Mouse (Mus musculus) forebrain, embryonic 15.5 days (tissue): Measurements from ENCODE around the gene Acsl4. TPM values are rescaled to one million over a fixed set of nuclear protein-coding genes. Genes with fewer than 3 reads are reported as not detected.

Experiments used
- ATAC-seq: fragments of 200-750 bp; cut with Nextera tagmentation; replicated peaks from 2 replicates; pipeline ENCODE4 v1.8.0; 2017; ENCODE audit warnings: mild to moderate bottlenecking, moderate TSS enrichment, moderate library complexity
- H3K27ac ChIP-seq: fragments of 300-500 bp; sonication (generic); replicated peaks from 2 replicates; pipeline ENCODE4 v1.5.1; 2015; ENCODE audit warnings: mild to moderate bottlenecking, inconsistent platforms
- H3K27me3 ChIP-seq: fragments of 300-500 bp; sonication (generic); 2 replicates; pipeline ENCODE4 v1.6.1; 2015; ENCODE audit warnings: inconsistent platforms
- H3K36me3 ChIP-seq: fragments of 300-500 bp; sonication (generic); 2 replicates; pipeline ENCODE4 v1.6.1; 2015; ENCODE audit warnings: mild to moderate bottlenecking, inconsistent platforms
- H3K4me1 ChIP-seq: fragments of 300-500 bp; sonication (generic); 2 replicates; pipeline ENCODE4 v1.6.1; 2015; ENCODE audit warnings: inconsistent platforms
- H3K4me2 ChIP-seq: fragments of 300-500 bp; sonication (generic); replicated peaks from 2 replicates; pipeline ENCODE4 v1.6.1; 2015; ENCODE audit warnings: mild to moderate bottlenecking, inconsistent platforms
- H3K4me3 ChIP-seq: fragments of 300-500 bp; sonication (generic); 2 replicates; pipeline ENCODE4 v1.5.1; 2015; ENCODE audit warnings: mild to moderate bottlenecking, inconsistent platforms
- H3K9ac ChIP-seq: fragments of 300-500 bp; sonication (generic); replicated peaks from 2 replicates; pipeline ENCODE4 v1.6.1; 2015; ENCODE audit warnings: mild to moderate bottlenecking, inconsistent platforms
- H3K9me3 ChIP-seq: fragments of 300-500 bp; sonication (generic); 2 replicates; pipeline ENCODE4 v1.6.1; 2016; ENCODE audit warnings: inconsistent platforms
- WGBS: fragments of 180-500 bp; shearing (Covaris S2); methylation state at CpG from one replicate; pipeline ENCODE4 v1.1.7; 2015; ENCODE audit warnings: mixed read lengths; 5-methylcytosine and 5-hydroxymethylcytosine counted together
- polyA plus RNA-seq: library from polyadenylated mRNA; unstranded; fragments of >200 nt; fragmentation: Nextera tagmentation; extraction: Ambion mirVana; gene quantifications from 2 replicates; pipeline ENCODE4 v1.2.1, GENCODE M21; 2015

Acsl4 gene
- polyA plus RNA-seq, 1 experiment from 2014 or later = 11.9 TPM

DNA sequence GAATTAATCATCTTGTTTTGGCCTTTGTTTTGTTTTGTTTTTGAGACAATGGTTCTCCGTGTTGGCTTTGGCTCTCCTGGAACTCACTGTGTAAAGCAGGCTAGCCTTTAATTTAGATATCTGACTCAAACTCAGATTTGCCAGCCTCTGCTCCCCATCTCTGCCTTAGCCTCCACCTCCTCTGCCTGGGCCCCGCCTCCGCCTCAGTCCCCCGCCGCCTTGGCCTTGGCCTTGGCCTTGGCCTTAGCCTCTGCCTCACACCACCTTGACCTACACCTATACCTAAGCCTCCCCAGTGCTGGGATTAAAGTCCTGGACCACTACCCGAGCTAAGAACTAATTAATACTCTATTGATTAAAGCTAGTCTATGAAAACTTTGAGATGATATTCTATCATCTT lies 2.2 kb downstream of the Acsl4 start:
- 80% methylated on average over 6 of the region's 6 CpGs for WGBS
- H3K4me2 ChIP-seq = no peak overlapping the region
- no peak overlapping the region for H3K4me3 ChIP-seq
- H3K9ac ChIP-seq = no peak overlapping the region
- H3K27me3 ChIP-seq = no peaks in the 10 kb centered on the region
- no peak for ATAC-seq
- H3K27ac ChIP-seq = no peak overlapping the region
- peaks cover 7% of the 10 kb centered on the region; the same call in 1 of the 2 replicates for H3K4me1 ChIP-seq
- H3K36me3 ChIP-seq = no peaks in the 10 kb centered on the region
- no peaks in the 10 kb centered on the region for H3K9me3 ChIP-seq

DNA sequence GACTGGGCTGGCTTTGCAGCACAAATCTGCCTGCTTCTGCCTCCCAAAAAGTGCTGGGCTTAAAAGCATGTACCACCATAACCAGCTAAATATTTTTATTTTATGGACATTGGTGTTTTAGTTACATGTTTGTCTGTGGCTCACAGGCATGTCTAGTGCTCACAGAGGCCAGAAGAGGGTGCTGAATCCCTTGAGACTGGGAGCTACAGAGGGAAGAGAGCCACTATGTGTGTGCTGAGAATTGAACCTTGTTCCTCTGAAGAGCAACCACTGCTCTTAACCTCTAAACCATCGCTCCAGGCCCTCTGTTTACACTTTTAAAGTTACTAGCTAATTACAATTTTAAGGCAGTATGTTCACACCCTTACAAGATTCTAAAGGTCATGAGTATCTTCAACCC lies 2.7 kb downstream of the Acsl4 start:
- no peaks in the 10 kb centered on the region for H3K27me3 ChIP-seq
- no peak overlapping the region for H3K4me3 ChIP-seq
- H3K27ac ChIP-seq = no peak overlapping the region
- H3K4me2 ChIP-seq = no peak overlapping the region
- ATAC-seq = no peak
- peaks cover 7% of the 10 kb centered on the region; the same call in 1 of the 2 replicates for H3K4me1 ChIP-seq
- 89% methylated on average over 1 of the region's 1 CpGs for WGBS
- H3K9me3 ChIP-seq = no peaks in the 10 kb centered on the region
- H3K9ac ChIP-seq = no peak overlapping the region
- H3K36me3 ChIP-seq = no peaks in the 10 kb centered on the region

DNA sequence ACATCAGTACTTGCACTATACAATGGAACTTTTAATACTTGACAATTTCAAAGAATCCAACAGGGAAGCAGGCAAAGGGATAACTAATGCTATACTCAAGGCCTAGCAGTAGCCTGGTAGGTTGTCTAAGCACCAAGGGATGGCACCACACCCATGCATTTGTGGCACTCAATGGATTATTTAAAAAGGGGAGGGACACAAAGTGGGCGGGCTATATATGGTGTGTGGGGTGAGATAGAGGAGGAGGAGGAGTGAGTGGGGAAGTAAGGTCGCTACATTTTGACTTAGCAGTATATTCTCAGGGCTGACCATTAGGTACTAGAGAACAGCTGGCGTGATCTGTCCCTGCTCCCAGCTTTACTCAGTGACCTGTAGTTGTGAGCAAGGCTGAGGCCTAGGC lies 5.4 kb downstream of the Acsl4 start:
- 77% methylated on average over 3 of the region's 3 CpGs for WGBS
- Histone ChIP-seq H3K4me1 (peaks cover 7% of the 10 kb centered on the region; the same call in 1 of the 2 replicates), H3K4me3 (no peak overlapping the region), H3K27me3 (no peaks in the 10 kb centered on the region), H3K9me3 (no peaks in the 10 kb centered on the region), H3K9ac (no peak overlapping the region), H3K36me3 (no peaks in the 10 kb centered on the region), H3K4me2 (no peak overlapping the region), H3K27ac (no peak overlapping the region)
- ATAC-seq = no peak

DNA sequence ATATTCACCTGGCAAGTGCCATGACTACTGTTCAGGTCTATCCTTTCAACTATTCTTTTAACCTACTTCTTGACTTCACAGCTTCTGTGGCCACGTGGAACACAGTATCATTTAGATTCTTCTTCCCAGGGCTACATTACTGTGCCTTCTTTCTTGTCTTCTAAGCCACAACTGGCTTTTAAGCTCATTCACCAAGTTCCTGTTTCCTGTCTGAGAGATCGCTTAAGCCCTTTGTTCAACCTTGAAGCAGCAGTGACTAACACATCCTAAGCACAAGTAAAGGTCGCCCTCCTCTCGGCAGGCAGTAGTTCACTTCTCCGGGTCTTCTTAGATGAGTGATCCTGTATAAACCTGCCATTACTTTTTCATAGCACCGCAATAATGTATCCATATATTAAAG lies 10.4 kb downstream of the Acsl4 start:
- Histone ChIP-seq H3K4me1 (no peaks in the 10 kb centered on the region), H3K36me3 (no peaks in the 10 kb centered on the region), H3K4me2 (no peak overlapping the region), H3K27ac (no peak overlapping the region), H3K9ac (no peak overlapping the region), H3K27me3 (no peaks in the 10 kb centered on the region), H3K4me3 (no peak overlapping the region), H3K9me3 (no peaks in the 10 kb centered on the region)
- ATAC-seq = no peak
- WGBS = 85% methylated on average over 6 of the region's 6 CpGs

DNA sequence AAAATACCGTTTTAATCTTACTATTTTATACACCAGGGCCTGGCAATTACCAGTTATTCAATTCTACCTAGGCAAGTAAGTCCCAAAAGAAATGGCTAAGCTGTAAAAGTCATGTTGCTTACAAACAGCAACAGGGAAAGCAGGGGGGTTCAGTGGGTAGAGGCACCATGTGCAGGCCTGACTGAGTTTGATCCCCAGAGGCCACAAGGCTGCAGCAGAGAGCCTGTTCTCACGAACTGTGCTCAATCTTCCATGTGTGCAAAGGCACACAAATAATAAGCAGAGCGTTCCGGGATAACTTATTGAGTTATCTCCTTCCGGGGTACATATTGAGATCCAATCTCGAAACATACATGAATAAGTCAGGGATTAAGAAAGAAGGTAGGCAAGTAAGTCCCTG lies 12.3 kb downstream of the Acsl4 start:
- ATAC-seq = no peak
- Histone ChIP-seq H3K4me2 (no peak overlapping the region), H3K4me3 (no peak overlapping the region), H3K4me1 (no peaks in the 10 kb centered on the region), H3K27ac (no peak overlapping the region), H3K9ac (no peak overlapping the region), H3K36me3 (no peaks in the 10 kb centered on the region), H3K9me3 (no peaks in the 10 kb centered on the region), H3K27me3 (no peaks in the 10 kb centered on the region)
- 86% methylated on average over 6 of the region's 6 CpGs for WGBS

DNA sequence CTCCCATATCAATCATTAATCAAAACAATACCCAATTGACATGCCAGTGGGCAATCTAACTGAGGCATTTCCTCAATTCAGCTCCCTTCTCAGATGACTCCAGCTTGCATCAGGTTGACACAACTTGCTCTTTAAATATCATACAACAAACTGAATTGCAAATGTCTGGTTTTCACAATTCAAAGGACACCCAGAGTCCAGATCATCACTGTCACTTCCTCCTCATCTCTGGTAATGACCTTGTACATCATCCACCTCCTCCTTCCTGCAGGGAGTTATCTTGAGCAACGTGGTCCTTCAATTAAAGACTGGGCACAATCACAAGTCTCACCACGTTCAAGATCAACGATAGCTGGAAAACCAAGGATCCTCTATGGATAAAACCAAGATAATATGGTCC lies 13.0 kb downstream of the Acsl4 start:
- ATAC-seq = no peak
- no peaks in the 10 kb centered on the region for H3K4me1 ChIP-seq
- no peaks in the 10 kb centered on the region for H3K9me3 ChIP-seq
- 74% methylated on average over 3 of the region's 3 CpGs for whole genome bisulfite sequencing
- no peak overlapping the region for H3K27ac ChIP-seq
- no peak overlapping the region for H3K4me2 ChIP-seq
- no peak overlapping the region for H3K4me3 ChIP-seq
- no peak overlapping the region for H3K9ac ChIP-seq
- no peaks in the 10 kb centered on the region for H3K27me3 ChIP-seq
- no peaks in the 10 kb centered on the region for H3K36me3 ChIP-seq

DNA sequence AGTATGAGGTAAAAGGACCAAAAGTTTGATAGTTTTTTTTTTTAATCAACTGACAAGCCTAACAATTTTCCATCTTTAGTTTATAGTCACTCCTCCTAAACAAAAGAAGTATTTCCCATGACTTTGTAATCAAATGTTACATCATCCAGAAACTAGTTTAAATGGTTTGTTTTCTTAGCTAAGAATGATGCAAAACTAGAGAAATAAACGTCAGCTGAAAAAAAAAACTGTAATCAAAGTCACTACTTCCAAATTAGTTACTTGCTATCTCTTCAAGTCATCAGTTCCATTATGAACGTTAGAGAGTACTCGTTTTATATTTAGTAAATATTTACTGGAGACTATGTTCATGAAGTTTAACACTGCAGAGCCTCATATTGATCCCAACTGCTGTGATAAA lies 13.6 kb downstream of the Acsl4 start:
- Histone ChIP-seq H3K4me3 (no peak overlapping the region), H3K9ac (no peak overlapping the region), H3K36me3 (no peaks in the 10 kb centered on the region), H3K27me3 (no peaks in the 10 kb centered on the region), H3K4me1 (no peaks in the 10 kb centered on the region), H3K4me2 (no peak overlapping the region), H3K27ac (no peak overlapping the region), H3K9me3 (no peaks in the 10 kb centered on the region)
- no peak for ATAC-seq
- 83% methylated on average over 3 of the region's 3 CpGs for WGBS

DNA sequence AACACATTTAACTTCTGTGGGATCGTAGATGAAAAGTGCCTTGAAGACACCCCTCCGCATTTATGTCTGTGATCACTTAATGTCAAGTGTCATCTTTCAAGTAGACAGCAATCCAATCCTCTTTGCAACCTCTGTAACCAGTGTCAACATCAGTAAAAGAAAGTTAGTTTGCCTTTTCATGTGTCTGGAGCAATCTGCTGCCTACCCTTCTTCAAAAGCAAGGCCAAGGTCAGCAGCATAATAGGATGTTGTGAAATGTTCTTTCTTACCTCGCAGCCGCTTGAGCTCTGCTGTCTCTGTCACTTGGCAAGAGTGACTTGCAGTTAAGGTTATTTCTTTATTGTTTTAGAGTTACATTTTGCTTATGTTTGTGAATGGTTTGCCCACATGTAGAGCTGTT lies 14.8 kb downstream of the Acsl4 start:
- Histone ChIP-seq H3K4me3 (no peak overlapping the region), H3K27me3 (no peaks in the 10 kb centered on the region), H3K27ac (no peak overlapping the region), H3K4me1 (no peaks in the 10 kb centered on the region), H3K4me2 (no peak overlapping the region), H3K9me3 (no peaks in the 10 kb centered on the region), H3K9ac (no peak overlapping the region), H3K36me3 (no peaks in the 10 kb centered on the region)
- ATAC-seq = no peak
- WGBS = 94% methylated on average over 4 of the region's 4 CpGs

DNA sequence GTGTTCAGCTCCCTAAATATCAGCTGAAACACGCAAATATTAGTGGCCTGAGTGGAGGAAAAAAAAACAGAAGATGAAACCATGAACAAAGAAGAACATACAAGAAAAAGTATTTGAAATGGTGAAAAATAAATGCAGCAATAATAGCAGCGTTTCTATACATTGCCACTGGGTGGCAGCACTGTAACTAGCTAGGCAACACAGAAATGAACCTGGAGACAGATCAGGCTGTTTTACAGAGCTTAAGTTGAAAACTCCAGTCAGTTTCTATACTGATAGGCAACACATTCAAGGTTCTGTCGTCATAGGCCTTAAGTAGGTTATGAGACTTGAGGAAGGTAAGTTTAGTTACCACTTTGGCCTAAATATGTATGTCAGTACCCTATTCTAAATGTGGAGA lies 17.9 kb downstream of the Acsl4 start:
- H3K4me2 ChIP-seq = no peak overlapping the region
- ATAC-seq = no peak
- H3K9ac ChIP-seq = no peak overlapping the region
- H3K4me3 ChIP-seq = no peak overlapping the region
- H3K9me3 ChIP-seq = no peaks in the 10 kb centered on the region
- no peaks in the 10 kb centered on the region for H3K36me3 ChIP-seq
- WGBS = 25% methylated on average over 3 of the region's 3 CpGs
- H3K27me3 ChIP-seq = no peaks in the 10 kb centered on the region
- H3K4me1 ChIP-seq = no peaks in the 10 kb centered on the region
- H3K27ac ChIP-seq = no peak overlapping the region

DNA sequence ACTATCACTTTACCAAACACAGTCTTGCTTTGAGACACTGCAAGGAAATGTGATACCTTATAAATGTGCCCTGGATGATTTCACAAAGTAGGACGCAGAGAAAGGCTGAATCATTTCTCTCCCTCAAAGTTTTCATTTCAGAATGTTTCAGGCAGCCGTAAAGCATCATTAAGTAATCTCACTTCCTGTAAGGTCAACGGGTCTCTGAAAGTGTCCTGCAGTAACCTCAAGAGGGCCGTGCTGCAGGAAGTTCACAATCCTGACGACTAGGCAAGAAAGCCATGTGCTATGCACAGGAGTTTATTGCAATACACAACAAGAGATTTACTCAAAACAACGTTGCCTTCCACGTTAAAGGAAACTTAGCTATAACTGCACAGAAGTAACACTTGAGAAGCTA lies 20.4 kb downstream of the Acsl4 start:
- Histone ChIP-seq H3K4me2 (no peak overlapping the region), H3K4me1 (no peaks in the 10 kb centered on the region), H3K9me3 (no peaks in the 10 kb centered on the region), H3K4me3 (no peak overlapping the region), H3K27me3 (no peaks in the 10 kb centered on the region), H3K27ac (no peak overlapping the region), H3K36me3 (no peaks in the 10 kb centered on the region), H3K9ac (no peak overlapping the region)
- ATAC-seq = no peak
- WGBS = 80% methylated on average over 7 of the region's 7 CpGs

DNA sequence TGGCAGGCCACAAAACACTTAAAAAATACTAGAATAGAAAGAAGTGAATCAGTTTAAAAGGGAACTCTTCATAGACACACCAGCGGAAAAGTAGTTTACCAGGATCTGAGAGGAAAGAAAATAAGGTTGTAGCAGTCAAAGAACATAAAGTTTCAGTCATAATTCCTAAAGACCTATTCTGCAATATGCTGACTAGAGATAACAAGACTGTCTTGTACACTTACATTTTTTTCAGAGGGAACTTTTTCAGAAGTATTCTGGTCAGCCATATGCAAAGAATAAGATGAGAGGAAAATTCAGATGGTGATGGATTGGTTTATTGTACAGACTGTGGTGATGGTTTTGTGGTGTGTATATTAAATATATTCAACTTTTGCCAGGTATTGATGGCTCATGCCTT lies 26.5 kb downstream of the Acsl4 start:
- WGBS = 81% methylated on average over 1 of the region's 1 CpGs
- no peak overlapping the region for H3K27ac ChIP-seq
- no peaks in the 10 kb centered on the region for H3K4me1 ChIP-seq
- no peak overlapping the region for H3K4me3 ChIP-seq
- H3K9me3 ChIP-seq = no peaks in the 10 kb centered on the region
- no peaks in the 10 kb centered on the region for H3K27me3 ChIP-seq
- no peak overlapping the region for H3K9ac ChIP-seq
- H3K36me3 ChIP-seq = no peaks in the 10 kb centered on the region
- H3K4me2 ChIP-seq = no peak overlapping the region
- ATAC-seq = no peak

DNA sequence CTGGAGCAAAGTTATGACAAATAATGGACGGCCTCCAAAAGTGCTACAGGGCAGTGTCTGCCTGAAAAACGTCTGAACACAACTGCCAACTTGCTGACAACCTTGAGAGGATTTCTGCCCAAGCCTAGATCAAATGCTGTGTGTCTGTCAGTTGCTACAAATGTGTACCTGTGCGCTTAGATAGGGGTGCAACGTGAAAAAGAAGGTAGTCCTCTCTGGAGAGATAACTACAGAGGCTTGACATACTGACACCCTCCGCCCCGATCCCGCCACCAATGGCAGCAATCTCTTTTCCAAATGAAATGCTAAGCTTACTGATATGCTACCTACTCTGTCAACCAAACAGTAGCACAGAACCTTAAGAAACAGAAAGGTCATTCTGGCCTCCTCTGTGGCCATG lies 31.3 kb downstream of the Acsl4 start:
- no peaks in the 10 kb centered on the region for H3K9me3 ChIP-seq
- H3K27me3 ChIP-seq = no peaks in the 10 kb centered on the region
- H3K4me3 ChIP-seq = no peak overlapping the region
- ATAC-seq = no peak
- no peaks in the 10 kb centered on the region for H3K36me3 ChIP-seq
- no peak overlapping the region for H3K4me2 ChIP-seq
- no peak overlapping the region for H3K9ac ChIP-seq
- WGBS = 78% methylated on average over 7 of the region's 7 CpGs
- H3K4me1 ChIP-seq = no peaks in the 10 kb centered on the region
- no peak overlapping the region for H3K27ac ChIP-seq

DNA sequence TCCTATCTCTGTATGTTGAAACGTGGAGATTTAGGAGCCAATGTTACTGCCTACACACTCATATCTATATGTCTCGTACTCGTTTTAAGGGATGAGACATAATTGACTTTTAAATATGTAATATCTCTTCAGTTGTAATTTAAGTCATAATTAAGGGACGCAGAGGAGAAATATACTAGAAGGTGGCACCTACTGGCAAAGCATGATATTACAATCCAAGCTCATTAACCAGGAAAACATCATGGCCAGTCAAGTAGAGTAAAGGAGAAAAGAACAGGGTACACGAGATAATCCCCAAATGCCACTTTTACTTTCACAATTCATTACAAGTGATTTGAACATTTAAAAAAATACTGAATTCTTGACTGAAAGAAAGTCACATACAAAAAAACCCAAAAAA lies 31.9 kb downstream of the Acsl4 start:
- 80% methylated on average over 5 of the region's 5 CpGs for WGBS

More for the DNA sequence above, 31.9 kb downstream of the Acsl4 start:
- no peak overlapping the region for H3K27ac ChIP-seq
- no peaks in the 10 kb centered on the region for H3K4me1 ChIP-seq
- H3K36me3 ChIP-seq = no peaks in the 10 kb centered on the region
- H3K9ac ChIP-seq = no peak overlapping the region
- no peak overlapping the region for H3K4me2 ChIP-seq
- H3K4me3 ChIP-seq = no peak overlapping the region
- no peaks in the 10 kb centered on the region for H3K27me3 ChIP-seq
- no peak for ATAC-seq
- H3K9me3 ChIP-seq = no peaks in the 10 kb centered on the region
